Mouse (Mus musculus) brown adipose tissue, adult 24 weeks (tissue): ENCODE measurements around the gene Olfr133. TPM values are rescaled to one million over a fixed set of nuclear protein-coding genes. Genes with fewer than 3 reads are reported as not detected.
"Not testable (repeated sequence)": the region's sequence is repeated elsewhere in the genome, so short reads cannot be mapped to it uniquely, and the experiment has no call there.

ENCODE experiments used
- H3K27ac ChIP-seq: fragments of 200-500 bp; replicated peaks from 2 replicates; pipeline ENCODE4 v1.5.1; 2012; ENCODE audit warnings: low read depth, mild to moderate bottlenecking, low read length
- H3K4me1 ChIP-seq: fragments of 200-500 bp; 2 replicates; pipeline ENCODE4 v1.6.1; 2012; ENCODE audit warnings: low read length, mixed read lengths; ENCODE audit not compliant: control insufficient read depth, insufficient read depth, insufficient read length
- H3K4me3 ChIP-seq: fragments of 200-500 bp; 2 replicates; pipeline ENCODE4 v1.5.1; 2012; ENCODE audit warnings: low read depth, mild to moderate bottlenecking, low read length, moderate library complexity; ENCODE audit not compliant: insufficient read depth
- polyA plus RNA-seq: library from polyadenylated mRNA; stranded (reverse); fragments of >200 nt; gene quantifications from 2 replicates; pipeline ENCODE4 v1.2.4, GENCODE M21; 2012; ENCODE audit not compliant: missing spikeins, insufficient read depth, insufficient read length

Gene Olfr133
- polyA plus RNA-seq = not detected in 2 replicates

DNA sequence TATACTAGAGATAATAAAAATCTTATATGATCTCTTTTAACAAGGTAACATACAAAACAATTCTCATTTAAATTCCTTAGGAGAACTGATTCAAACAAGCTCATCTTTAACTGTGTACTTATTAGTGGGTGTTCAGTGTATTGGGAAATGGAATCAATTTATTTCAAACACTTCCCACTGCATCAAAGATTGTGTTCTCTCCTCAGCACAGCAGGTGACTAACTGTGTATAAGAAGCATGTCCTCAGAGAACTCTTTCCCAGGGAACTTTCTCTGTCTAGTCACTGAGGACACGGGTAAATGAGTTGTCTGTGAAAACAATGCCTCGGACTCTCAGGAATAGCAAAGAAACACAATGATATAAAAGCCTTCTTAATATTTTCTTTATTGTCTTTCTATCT is at the start of gene Olfr133:
TSS of gene Olfr133 (plus strand) at position 301 of the 400 bp plus-strand sequence.
- Histone ChIP-seq H3K4me3 (no peak within 1 kb of the TSS), H3K4me1 (no peaks in the 10 kb centered on the region), H3K27ac (no peak within 1 kb of the TSS)

DNA sequence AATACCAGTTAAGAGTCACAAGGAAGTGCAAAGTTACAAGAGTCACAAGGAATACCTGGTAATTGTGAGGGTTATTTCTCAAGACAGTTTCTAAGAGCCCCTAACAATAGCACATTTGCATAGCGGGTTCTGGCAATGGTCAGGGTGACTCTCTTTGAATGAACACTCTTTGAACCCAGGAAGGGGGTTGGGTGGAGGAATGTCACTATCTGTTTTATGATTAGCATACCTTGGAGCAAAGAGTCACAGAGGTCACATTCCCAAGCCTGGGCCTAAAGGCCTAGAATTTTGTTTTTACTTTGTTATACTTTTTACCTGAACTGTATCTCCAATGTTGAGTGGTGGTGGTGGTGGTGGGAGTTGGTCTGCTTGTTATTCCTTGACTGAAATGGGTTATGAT is 20.9 kb upstream of the Olfr133 start:
- H3K27ac ChIP-seq, H3K4me1 ChIP-seq, H3K4me3 ChIP-seq: not testable (repeated sequence)

DNA sequence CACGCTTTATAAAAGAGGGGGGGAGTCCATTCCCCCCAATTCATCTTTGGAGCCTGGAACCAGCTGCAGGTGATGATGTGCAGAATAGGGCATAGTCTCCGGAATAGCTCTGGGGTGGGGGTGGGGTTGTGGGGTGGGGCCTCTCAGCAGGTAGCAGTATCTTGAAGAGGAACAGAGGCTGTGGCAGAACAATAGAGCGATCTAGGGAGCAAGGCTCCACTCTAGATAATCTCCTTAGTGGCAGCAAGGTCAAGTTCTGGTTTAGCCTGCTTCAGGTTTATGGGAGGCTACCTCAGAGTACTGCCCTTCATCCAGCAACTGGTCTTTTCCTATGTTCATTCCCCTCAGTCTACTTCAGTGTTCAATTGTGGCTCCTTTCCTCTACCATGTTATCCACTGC is 19.7 kb upstream of the Olfr133 start:
- H3K4me3 ChIP-seq, H3K4me1 ChIP-seq, H3K27ac ChIP-seq: not testable (repeated sequence)

DNA sequence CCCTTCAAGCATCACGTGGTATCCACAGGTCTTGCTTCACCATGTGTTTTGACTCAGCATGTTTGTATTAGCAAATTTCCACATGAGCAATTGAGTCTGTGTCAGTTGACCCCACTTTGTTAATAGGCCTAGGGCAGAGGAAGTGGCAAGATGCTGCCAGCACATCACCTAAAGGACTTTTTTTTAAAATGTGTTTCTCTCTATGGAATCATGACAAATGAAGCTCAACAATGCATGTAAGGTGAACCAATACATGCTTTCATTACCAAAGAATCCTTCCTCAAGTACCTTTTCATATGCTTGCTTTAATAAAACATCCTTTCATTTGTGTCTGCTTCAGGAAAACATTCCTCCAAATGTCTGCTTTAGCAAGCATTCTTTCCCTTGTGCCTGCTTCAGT is 10.7 kb upstream of the Olfr133 start, which contains the start of gene Olfr132:
TSS of gene Olfr132 (minus strand) at position 101 of the 400 bp plus-strand sequence.
- H3K4me1 ChIP-seq = no peaks in the 10 kb centered on the region
- H3K27ac ChIP-seq = no peak within 1 kb of the TSS
- no peak within 1 kb of the TSS for H3K4me3 ChIP-seq

DNA sequence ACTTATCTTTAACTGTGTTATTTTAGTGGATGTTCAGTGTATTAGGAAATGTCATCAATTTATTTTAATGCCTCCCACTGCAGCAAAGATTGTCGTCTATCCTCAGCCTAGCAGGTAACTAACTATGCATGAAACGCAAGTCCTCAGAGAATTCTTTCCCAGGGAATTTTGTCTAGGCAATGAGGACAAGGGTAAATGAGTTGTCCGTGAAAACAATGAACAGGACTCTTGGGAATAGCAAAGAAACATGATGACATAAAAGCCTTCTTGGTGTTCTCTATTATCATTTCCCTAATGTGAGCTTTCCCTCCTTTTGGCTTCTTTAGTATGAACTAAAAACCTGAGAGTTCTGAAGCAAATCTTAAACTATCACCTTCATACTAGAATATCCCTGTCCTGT is 26.0 kb downstream of the Olfr133 start, which contains the start of gene Olfr134:
TSS of gene Olfr134 (plus strand) at position 301 of the 400 bp plus-strand sequence.
- H3K27ac ChIP-seq = no peak within 1 kb of the TSS

More for the DNA sequence above, 26.0 kb downstream of the Olfr133 start, which contains the start of gene Olfr134:
- H3K4me1 ChIP-seq = no peaks in the 10 kb centered on the region
- no peak within 1 kb of the TSS for H3K4me3 ChIP-seq

Other genes with a start within 250 kb of the Olfr133 start
- not detected in 2 replicates for gene Olfr127, start 244.8 kb upstream of the Olfr133 start, polyA plus RNA-seq
- not detected in 2 replicates for gene Olfr128, start 224.7 kb upstream of the Olfr133 start, polyA plus RNA-seq
- gene Olfr761, start 192.2 kb upstream of the Olfr133 start, polyA plus RNA-seq = not detected in 2 replicates
- not detected in 2 replicates for gene Olfr129, start 85.2 kb upstream of the Olfr133 start, polyA plus RNA-seq
- not detected in 2 replicates for gene Olfr130, start 81.4 kb upstream of the Olfr133 start, polyA plus RNA-seq
- not detected in 2 replicates for gene Olfr131, start 56.6 kb upstream of the Olfr133 start, polyA plus RNA-seq
- not detected in 2 replicates for gene Olfr132, start 10.8 kb upstream of the Olfr133 start, polyA plus RNA-seq
- not detected in 2 replicates for gene Olfr134, start 26.1 kb downstream of the Olfr133 start, polyA plus RNA-seq
- not detected in 2 replicates for gene Olfr135, start 59.1 kb downstream of the Olfr133 start, polyA plus RNA-seq
- gene Olfr138, start 115.8 kb downstream of the Olfr133 start, polyA plus RNA-seq = not detected in 2 replicates
- gene Olfr137, start 162.3 kb downstream of the Olfr133 start, polyA plus RNA-seq = not detected in 2 replicates
- gene Olfr136, start 184.6 kb downstream of the Olfr133 start, polyA plus RNA-seq = not detected in 2 replicates